Mouse (Mus musculus): ENCODE measurements around the gene Nfkb2.
A peak's percentile ranks its signal among the peaks of the same experiment; 100 is the strongest.

Gene Nfkb2

DNA sequence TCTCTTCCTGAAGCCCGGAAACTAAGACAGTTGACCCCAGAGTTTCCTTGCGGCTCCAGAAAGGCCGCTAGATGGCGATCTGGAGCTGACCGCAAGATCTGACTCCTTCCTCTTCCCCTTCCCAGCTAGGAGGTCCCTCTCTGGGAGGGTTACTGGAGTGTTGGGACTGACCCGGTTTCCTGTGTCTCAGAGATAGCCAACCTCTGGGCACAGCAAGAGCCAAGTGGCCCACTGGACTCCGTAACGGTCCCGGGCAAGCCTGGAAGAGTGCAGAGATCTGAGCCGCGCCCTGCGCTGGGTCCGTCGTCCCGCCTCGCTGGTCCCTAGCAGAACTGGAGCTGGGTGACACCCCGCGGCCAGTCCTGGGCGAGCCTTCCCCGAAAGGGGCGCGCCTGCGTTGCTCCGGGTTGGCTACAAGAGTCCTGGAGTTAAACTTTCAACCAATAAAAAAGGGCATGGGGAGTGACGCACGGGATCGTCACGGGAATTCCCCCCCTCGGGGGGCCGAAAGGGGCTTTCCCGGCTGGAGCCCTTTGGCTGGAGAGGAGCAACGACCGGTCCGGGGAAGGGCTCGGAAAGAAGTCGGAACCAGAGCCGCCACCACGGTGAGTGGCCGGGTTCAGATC is at the start of gene Nfkb2:
Nfkb2 (plus strand) TSS at position 105 of the 626 bp plus-strand sequence.
- DNase-seq (ENCODE audit: low read depth), result peak; percentile 96

DNA sequence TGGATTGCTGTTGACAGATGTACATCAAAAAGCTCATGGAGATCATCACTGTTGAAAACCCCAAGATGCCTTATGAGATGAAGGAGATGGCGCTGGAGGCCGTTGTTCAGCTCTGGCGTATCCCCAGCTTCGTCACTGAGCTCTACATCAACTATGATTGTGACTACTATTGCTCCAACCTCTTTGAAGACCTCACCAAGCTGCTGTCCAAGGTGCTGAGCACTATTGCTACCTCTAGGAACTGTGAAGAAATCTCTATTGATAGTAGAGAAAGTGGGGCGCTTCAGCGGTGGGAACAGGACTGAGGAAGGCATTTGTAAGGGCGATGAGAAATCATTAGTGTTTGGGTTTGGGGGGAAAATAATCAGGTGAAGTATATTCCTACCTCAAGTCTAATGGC is 39.4 kb upstream of the Nfkb2 start:
- peak; percentile 26 for DNase-seq (ENCODE audit: low read depth)

DNA sequence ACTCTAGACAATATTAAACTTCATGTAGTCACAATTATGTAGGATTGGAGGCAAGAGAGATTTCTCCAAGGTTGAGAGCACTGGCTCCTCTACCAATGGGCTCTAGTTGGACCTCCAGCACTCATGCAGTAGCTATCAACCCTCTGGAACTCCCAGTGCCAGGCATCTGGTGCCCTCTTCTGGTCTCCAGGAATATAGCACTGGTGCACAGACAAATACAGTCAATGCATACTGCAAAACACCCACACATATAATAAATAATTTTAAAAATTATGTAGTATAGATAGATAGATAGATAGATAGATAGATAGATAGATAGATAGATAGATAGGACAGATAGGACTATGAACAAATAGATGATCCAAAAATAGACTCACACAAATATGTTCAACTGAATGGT is 28.8 kb upstream of the Nfkb2 start:
- DNase-seq (ENCODE audit: low read depth), result peak; percentile 53

DNA sequence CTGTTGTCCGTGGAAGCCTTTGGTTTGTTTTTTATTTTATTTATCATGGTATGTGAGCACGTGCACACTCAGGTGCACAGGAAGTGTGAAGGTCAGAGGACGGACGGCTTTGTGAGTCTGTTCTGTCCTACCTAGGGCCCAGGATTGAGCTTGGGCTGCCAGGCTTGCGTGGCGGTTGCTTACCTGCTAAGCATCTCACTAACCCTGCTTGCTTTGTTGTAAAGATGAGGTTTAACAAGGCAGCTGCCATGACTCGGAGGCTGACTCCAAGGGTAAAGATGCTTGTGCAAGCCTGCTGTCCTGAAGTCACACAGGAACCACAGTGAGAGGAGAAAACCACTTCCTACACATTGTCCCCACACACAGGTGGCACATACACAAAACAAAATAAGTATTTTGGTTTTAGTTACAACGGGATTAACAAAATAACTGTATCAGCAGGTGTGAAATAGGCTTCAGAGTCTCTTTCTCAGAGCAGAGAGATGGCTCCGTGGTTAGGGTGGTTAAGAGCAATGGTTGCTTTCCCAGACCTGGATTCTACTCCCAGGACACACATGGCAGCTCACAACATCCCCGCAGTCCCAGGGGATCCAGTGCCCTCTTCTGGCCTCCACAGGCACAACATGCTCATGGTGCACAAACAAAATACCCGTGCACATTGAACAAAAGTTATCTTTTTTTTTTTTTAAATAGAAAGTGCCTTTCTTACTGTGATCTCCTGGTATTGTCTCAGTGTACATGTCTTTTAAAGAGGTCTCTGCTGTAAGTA is 21.9 kb upstream of the Nfkb2 start:
- no peak for DNase-seq (ENCODE audit: low read depth)

DNA sequence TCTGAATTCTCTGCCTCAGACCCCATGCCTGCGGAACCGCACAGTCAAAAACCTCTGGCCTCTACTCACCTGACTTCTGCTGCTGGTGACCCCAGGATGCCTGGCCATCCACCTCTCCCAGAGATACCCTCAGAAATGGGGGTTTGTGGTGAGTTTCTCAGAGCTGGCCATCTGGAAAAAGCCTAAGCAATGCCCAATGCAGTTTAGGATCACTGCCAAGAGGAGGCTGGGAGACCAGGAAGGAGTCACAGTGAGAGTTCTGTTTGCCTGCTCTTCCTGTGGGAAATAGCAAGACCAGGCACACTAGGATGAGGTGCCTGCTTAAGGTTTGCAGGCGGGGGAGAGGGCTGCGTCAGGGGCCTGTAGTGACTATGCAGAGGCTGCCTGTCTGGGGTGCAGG is 19.4 kb upstream of the Nfkb2 start:
- no peak for DNase-seq (ENCODE audit: low read depth)

DNA sequence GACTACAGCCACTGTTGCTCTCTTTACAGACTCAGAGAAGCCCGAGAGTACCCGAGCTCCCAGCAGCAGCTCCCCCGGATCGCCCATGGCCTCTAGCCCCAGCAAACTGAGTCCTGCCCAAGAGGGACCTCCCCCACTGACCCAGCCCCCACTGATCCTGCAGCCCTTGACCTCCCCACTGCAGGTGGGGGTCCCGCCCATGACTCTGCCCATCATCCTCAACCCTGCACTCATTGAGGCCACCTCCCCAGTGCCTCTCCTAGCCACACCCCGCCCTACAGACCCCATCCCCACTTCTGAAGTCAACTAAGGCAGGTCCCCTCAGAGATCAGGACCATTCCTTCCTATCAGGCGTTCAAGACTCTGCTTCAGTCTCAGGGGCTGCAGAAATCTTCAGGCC is 18.5 kb upstream of the Nfkb2 start:
- no peak for DNase-seq (ENCODE audit: low read depth)

DNA sequence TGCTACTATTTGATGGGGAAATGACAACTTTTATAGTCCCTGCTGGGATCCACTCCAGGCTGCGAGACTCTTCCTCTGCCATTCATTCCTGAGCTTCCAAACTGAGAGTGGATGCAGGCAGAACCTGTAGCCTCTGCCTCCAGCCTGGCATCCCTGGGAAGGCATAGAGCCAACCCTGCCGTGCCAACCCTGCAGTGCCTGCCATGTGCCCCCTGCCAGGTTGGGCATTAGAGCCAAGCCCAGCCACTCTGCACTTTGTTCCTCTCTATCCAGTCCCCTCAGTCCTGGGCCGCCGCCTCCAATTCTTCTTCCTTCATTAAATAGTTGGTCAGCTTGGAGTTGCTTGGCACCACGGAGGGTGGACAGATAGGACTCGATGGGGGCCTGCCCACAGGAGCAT is 18.1 kb upstream of the Nfkb2 start:
- no peak for DNase-seq (ENCODE audit: low read depth)

DNA sequence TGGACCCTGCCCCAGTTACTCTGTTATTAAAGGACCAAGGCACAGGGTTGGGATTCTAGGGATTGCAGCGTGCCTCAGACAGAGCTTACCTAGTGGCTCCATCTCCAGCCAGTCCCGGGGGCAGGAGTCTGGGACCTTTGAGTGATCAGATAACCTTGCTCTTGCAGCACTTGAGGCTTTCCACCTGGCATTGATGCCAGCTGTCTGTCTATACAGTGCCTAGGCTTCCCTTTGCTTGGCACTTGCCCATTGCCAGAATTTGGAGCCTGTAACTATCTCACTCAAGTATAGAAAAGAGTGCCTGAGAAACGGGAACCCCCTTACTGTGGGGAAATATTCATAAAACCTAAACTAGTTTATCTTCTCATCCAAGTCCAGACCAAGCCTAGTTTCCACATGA is 17.2 kb upstream of the Nfkb2 start:
- no peak for DNase-seq (ENCODE audit: low read depth)

DNA sequence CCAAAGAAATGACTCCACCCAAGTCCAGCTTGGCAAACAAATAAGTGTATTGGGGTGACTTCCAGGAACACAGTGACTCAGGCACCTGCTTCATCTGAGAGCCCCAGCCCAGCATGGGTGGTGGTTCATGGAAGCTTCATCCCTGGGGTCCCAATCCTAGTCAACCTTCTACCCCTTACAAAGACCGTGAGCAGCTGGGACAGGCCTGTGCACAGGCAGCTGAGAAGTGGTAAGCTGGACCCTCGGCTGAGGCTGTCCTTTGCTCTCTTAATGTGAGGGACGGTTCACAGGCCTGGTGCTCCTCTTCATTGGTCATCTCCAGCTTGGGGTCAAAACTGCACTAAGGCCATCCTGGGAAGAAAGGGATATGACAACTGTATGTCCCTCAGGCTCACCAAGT is 16.6 kb upstream of the Nfkb2 start:
- no peak for DNase-seq (ENCODE audit: low read depth)

DNA sequence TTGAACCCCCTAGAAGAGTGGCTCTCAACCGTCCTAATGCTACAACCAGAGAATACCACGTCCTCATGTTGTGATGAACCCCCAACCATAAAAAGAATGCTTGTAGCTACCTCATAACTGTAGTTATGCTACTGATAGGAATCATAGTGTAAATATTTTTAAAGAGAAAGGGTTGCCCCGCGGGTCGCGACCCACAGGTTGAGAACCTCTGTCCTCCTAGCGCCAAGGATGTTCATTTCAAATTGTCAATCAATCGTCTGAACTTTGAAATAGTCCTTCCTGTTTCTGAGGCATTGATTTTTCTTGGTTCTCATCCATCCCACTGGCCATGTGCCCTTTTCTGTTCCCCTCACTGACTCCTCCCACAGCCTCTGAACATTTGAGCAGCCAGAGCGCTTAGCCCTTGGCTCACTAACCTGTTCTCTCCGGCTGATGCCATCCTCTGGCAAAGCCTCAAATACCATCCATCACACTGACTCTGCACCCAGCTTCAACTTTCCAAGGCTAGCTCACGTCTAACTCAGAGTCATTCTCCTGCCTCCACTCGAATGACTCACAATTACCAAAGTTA is 13.5 kb upstream of the Nfkb2 start:
- no peak for DNase-seq (ENCODE audit: low read depth)

DNA sequence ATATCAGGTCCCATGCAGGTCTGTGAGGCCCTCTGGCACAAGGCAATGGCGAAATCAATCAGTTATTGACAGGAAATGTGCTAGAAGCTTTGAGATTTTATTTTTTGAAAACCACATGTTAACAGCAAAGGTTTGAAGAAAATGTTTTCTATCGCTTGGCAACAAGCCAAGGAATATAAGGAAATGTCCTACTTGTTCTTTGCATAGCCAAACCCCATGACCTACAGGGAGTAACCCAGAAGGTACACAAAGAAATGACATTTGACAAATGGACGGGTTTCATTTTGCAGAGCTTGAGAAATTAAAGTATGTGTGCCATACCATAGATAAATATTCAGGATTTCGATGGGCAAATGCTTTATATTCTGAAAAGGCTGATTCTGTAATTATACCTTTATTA is 7.2 kb upstream of the Nfkb2 start:
- DNase-seq (ENCODE audit: low read depth), result no peak

DNA sequence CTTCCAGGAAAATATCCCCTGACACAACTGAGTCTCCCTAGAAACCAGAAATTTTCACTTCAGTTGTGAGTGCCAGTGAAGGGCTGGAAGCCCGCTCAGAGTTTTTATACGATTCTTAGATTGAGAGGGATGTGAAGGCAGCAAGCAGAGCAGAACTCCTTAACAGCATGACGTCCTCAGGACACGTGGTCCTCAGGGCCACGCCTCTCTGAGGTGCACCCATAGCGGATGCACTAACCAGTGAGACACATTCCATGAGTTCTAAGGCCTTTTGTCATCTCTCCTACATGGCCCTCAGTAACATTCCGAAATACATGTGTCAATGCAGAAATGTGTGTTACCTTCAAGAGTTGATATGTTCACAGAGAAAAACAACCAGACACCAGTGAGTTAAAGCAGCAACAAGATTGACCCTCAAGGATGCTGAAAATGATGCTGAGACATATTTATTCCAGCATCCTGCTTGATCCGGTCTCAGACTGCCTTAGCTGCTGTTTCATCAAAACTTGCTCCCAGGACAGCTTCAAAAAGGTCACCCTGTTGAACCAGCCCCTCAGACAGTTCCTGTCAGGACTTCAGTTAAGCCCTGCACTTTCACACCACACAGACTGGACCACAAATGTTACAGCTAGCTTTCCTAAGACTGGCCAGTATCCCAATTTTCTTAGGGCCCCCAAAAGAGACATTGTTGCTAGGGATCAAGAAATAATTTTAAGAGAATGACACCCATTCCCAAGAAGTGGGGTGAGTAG is 3.6 kb upstream of the Nfkb2 start:
- DNase-seq (ENCODE audit: low read depth), result no peak

DNA sequence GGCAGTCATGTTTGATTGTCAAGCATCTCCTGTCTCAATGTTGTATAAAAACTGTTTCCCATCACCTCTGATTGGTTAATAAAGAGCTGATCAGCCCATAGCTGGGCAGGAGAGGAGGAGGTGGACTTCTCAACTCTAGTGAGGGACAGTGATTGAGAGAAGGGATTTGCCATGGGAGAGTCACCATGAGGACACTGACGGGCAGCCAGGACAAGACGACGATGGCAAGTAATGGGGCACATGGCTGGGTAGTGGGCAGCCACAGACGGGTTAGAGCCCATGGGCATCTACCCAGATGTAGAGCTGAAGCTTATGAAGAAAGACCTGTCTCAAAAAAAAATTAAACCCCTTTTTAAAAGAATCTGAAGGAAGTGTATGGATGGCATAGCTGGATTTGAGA is 1.6 kb upstream of the Nfkb2 start:
- no peak for DNase-seq (ENCODE audit: low read depth)

DNA sequence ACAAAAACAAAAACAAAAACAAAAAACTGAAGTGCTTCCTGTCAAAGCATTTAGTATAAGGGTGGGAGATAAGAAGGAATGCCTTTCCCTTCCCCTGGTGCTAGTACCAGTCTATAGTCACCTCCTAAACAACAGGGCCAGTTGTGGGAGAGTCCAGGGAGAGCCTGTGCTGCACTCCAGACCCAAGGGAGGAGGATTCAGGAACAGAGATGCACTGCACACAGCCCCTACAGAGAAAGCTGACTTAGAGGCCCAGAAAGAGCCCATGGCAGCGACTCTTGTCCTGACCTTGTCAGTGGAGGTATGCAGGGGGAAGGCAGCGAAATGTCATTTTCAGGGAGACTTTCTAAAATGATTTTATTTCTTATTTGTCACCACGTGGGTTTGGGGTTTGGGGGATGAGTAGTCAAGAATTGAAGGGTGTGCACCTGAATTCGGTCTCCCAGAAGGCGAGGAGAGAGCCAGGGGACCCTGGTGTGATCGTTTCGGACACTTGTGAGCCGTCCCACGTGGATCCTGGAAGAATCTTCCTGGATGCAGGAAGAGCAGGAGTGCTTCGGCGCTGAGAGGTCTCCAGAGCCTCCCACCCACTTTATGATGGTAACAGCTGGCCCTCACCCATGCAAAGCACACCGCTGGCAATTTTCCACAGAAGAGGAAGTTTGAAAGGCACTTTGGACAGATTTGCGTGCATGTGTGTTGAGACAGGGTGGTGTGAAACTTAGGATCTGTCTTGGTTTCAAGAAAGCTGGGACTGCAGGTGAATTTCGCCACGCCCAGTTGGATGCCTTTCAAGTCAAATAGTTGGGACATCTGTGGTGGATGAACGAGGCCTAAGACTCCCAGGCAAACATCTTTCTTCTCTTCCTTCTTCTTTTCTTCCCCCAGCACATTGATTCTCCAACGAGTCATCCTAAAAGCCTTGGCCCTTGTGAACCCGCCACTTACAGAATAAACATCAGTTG is 587 bp upstream of the Nfkb2 start:
- DNase-seq (ENCODE audit: low read depth), result no peak

DNA sequence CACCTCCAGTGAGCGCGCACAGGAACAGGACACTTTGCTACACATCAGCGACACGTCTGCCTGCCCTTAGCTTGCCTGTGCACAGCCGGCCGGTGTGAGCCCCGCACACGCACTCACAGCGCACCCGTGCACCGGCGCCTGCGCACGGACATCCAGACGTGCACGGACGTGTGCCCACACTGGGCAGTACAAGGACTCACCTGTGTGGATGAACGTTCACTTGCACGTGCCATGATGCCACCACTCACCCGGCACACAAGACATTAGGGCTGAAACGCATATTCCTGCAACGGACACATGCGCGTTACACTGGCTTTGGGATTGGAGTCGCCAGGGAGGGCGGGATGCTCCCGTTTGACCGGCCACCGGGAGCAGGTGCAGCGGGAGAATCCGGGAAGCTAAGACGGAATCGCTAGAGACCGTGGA is 801 bp downstream of the Nfkb2 start:
- DNase-seq (ENCODE audit: low read depth), result no peak

DNA sequence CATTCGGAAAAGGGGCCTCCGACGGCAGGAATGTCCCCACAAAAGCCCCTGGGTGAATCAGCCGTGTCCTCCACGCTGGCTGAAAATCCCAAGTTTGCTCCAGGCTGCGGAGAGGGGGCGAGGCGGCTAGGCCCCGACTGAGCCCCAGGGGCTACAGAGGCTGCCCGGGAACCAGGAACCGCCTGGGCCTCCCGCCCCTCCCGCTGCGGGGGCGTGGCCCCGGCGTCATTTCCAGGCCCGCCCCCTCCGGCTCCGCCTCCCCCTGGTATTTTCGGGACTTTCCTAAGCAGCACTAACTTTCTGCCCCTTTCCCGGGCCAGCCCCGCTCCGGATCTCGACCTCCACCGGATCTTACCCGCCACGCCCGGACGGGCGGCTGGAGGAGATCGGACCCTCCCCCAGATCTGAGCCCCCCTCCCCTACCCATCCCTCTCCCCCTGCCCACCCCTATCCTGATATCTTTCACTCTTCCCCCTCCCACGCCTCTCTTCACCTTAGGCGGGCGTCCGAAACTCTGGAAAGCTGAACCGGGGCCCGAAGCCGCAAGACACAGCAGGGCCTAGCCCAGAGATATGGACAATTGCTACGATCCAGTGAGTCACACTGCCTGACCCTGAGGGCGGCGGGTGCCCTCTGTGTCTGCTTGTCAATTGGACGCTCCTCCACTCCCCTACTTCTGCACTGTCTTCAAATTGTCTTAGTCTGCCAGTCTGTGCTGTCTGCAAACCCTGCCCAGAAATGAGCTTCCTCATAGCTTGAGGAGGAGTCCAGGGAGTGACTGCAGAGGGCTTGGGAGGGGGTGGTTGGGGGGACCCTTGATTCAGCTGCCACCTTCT is 1.5 kb downstream of the Nfkb2 start:
- DNase-seq (ENCODE audit: low read depth), result peak; percentile 89

DNA sequence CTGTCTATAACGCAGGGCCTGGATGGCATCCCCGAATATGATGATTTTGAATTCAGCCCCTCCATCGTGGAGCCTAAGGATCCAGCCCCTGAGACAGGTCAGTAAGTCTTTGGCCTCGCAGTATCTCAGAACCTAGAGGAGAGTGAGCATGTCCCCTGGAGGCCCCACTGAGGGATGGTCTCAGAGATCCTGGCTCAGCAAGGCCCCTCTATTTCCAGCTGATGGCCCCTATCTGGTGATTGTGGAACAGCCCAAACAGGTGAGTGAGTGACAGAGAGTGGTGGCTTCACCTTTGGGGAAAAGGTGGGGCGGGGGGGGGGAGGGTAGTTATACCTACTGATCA is 2.1 kb downstream of the Nfkb2 start:
- DNase-seq (ENCODE audit: low read depth), result no peak

DNA sequence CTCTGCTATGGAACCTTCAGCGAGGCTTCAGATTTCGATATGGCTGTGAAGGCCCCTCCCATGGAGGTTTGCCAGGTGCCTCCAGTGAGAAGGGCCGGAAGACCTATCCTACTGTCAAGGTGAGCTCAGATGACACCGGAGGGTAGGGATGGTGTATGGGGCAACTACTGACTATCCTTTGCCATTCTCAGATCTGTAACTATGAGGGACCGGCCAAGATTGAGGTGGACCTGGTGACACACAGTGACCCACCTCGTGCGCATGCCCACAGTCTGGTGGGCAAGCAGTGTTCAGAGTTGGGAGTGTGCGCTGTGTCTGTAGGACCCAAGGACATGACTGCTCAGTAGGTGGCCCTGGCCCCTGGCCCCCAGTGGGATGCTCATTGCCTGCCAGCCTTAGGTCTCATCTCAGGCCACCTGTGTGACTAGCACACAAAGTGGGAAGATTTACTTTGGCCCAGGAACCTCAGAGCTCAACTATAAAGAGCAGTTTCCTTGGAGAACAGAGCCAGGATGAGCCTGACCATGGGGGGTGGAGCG is 2.7 kb downstream of the Nfkb2 start:
- DNase-seq (ENCODE audit: low read depth), result no peak

DNA sequence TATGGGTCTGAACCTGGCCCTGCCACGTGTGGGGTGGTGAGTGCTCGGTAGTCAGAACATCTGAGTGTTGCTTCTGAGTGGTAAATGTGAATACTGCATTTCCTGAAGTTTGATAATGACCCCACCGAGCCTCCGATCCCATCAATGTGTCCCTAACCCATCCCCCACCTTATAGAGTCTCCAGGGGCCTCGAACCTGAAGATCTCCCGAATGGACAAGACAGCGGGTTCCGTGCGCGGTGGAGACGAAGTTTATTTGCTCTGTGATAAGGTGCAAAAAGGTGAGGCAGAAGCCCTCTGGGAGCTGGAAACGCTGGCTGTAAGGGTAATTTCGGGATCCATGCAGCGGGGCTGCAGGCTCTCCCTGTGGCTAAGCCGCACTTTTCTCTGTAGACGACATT is 3.7 kb downstream of the Nfkb2 start:
- DNase-seq (ENCODE audit: low read depth), result no peak

DNA sequence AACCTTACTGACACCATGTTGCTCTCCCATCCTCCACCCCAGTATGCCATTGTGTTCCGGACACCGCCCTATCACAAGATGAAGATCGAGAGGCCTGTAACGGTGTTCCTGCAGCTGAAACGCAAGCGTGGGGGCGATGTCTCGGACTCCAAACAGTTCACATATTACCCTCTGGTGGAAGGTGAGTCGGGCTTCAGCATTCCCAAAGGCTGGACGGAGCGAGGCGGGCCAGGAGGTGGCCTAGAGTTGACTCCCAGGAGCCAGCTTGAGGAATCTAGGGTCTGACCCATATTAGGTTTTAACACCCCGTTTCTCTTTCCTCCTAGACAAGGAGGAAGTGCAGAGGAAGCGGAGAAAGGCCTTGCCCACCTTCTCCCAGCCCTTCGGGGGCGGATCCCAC is 4.2 kb downstream of the Nfkb2 start:
- no peak for DNase-seq (ENCODE audit: low read depth)

Measured in 416B (cell line).